Mouse (Mus musculus): Measurements from ENCODE around the gene Prpf3.

DNA sequence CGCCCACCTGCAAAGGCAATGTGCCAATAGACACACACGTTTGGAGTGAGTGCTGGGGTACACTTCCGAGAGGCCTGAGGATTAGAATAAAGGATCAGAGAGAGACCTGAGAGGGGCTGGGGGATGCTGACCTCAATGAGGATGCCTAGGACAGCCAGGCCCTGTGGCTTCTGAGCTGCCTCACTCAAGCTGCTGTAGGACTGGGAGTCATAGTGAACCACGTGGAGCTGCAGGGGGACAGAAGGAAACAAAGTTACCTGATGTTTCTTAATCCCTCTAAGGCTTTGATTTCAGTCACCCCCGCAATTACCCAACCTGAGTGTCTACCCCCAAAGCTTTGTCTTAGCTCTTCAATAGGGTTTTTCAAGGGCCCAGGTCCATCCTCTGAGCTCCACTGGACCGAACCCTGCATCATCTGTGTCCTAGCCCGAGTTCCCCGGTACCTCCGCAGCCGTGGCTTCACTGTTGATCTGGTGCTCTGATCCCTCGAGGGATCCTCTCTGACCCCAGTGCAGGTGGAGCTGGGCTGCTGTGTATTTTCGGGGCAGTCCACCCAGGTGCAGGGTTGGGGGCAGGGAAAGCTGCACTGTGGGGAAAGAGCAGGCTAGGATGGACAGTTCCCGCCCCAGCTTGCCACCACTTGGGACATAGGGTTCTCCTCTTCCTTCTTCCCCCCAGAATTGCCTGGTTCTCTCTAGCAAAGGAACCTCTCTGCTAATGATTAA, 44.3 kb upstream of the Prpf3 start:
- no peak for TF ChIP-seq CTCF (conservative IDR thresholded peaks at IDR 0.05; ENCODE audit: low read length)
- TF ChIP-seq POU5F1 (IDR thresholded peaks at IDR 0.05; ENCODE audit: borderline replicate concordance, low read length) = no peak
- no peak for TF ChIP-seq NANOG (IDR thresholded peaks at IDR 0.05; ENCODE audit: borderline replicate concordance, low read length)

All from E14TG2a.4 (cell line).